Mouse (Mus musculus) MEL (cell line): ENCODE data around the gene Gmds.

Experiments used
- BHLHE40 ChIP-seq: IDR thresholded peaks from 2 replicates; pipeline ENCODE4 v1.6.1; 2012; ENCODE audit warnings: low read depth, mild to moderate bottlenecking, inconsistent platforms, low read length, improper control_type of control experiment, borderline replicate concordance
- CTCF ChIP-seq, 3 experiments: IDR thresholded peaks in 2 of 3; conservative IDR thresholded peaks in 1 of 3; 2 replicates each; pipeline ENCODE4 v1.5.1; 2011 to 2012; ENCODE audit warnings: low read length in 3 of 3, low read depth in 2 of 3, mild to moderate bottlenecking in 2 of 3, improper control_type of control experiment in 1 of 3, inconsistent platforms in 1 of 3, mixed read lengths in 1 of 3, moderate library complexity in 1 of 3; ENCODE audit not compliant: control insufficient read depth in 1 of 3, insufficient read depth in 1 of 3, poor library complexity in 1 of 3, severe bottlenecking in 1 of 3
- EP300 ChIP-seq, 2 experiments: IDR thresholded peaks; 2 replicates each; pipeline ENCODE4 v1.6.1; 2011; ENCODE audit warnings: improper control_type of control experiment in 2 of 2, low read length in 2 of 2, low read depth in 1 of 2, mild to moderate bottlenecking in 1 of 2
- ETS1 ChIP-seq: IDR thresholded peaks from 2 replicates; pipeline ENCODE4 v1.6.1; 2012; ENCODE audit warnings: low read depth, mild to moderate bottlenecking, inconsistent platforms, low read length, improper control_type of control experiment, moderate library complexity
- MXI1 ChIP-seq: IDR thresholded peaks from 2 replicates; pipeline ENCODE4 v1.6.1; 2011; ENCODE audit warnings: mild to moderate bottlenecking, low read depth, low read length, improper control_type of control experiment
- POLR2A ChIP-seq, 2 experiments: IDR thresholded peaks; 2 replicates each; pipeline ENCODE4 v1.6.1; 2011 to 2012; ENCODE audit warnings: low read length in 2 of 2, mild to moderate bottlenecking in 2 of 2, control low read depth in 1 of 2, improper control_type of control experiment in 1 of 2, low read depth in 1 of 2, moderate library complexity in 1 of 2; ENCODE audit not compliant: control insufficient read depth in 1 of 2, insufficient read depth in 1 of 2, poor library complexity in 1 of 2
- SIN3A ChIP-seq: IDR thresholded peaks from 2 replicates; pipeline ENCODE4 v1.6.1; 2012; ENCODE audit warnings: low read length, improper control_type of control experiment, inconsistent platforms
- TBP ChIP-seq: IDR thresholded peaks from 2 replicates; pipeline ENCODE4 v1.8.0; 2011; ENCODE audit warnings: low read depth, low read length, improper control_type of control experiment

DNA sequence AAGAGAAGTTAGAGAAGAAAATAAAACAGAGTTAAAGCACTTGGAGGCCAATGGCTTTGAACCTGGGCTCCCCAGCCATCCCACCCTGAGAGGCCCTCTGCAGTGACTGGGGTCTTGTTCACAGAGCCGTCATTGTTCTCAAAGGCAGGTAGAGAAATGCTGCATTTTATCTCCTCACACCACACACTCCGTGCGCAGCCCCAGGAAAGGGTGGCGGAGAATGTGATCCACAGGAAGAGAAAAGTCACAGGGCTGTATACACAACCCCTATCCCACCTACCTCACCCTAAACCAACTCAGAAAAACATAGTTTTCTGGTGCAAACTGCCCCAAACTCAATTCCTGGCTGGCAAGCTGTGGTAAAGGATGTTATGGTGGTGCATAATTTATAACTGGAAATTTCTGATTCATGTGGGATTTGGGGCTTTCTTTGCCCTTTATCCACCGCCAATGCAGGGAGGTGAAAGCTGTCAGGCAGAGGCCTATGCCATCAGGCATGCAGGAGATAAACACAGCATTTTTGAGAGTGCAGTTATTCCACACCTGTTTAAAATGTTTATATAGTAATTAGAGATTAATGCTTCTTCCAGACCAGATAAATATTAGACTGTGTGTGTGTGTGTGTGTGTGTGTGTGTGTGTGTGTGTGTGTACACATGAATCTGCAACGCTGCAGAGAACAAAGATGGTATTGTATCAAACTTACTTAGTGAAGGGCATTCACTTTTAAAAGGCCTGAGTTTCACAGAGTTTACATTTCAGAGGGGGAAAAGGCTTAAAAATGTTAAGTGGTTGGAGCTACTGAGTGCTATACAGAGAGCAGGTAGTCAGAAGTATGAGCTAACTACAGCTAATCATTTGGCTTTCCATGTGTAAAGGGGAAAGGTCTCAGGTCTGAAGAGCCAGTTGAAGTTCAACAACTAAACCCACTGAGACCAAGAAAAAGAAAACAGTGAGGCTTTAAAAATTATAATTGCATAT, 290.3 kb downstream of the Gmds start:
- no peak for TF ChIP-seq CTCF (IDR thresholded peaks at IDR 0.05 in 2 of 3, conservative IDR thresholded peaks at IDR 0.05 in 1 of 3; ENCODE audit: control insufficient read depth in 1 of 3, insufficient read depth in 1 of 3, low read depth in 2 of 3, low read length in 3 of 3, poor library complexity in 1 of 3, severe bottlenecking in 1 of 3)
- TF ChIP-seq POLR2A (IDR thresholded peaks at IDR 0.05; ENCODE audit: control insufficient read depth in 1 of 2, insufficient read depth in 1 of 2, low read depth in 1 of 2, low read length in 2 of 2, poor library complexity in 1 of 2), result no peak
- TF ChIP-seq ETS1, result no peak
- no peak for TF ChIP-seq SIN3A
- TF ChIP-seq EP300 (IDR thresholded peaks at IDR 0.05; ENCODE audit: low read depth in 1 of 2, low read length in 2 of 2), result no peak
- no peak for TF ChIP-seq BHLHE40
- no peak for TF ChIP-seq TBP
- TF ChIP-seq MXI1, result no peak
